Mouse (Mus musculus): ENCODE results near the gene Siglece.
"Not testable (repeated sequence)": the region's sequence is repeated elsewhere in the genome, so short reads cannot be mapped to it uniquely, and the experiment has no call there.

The Siglece gene

GRCm38 (mm10) chr7:43660002-43660401 is at the start of gene Siglece:
TSS of gene Siglece (minus strand) at chr7:43660161.
- no peak for DNase-seq (ENCODE audit: low spot score)

- DNase-seq (ENCODE audit: low spot score) = no peak
Measured at GRCm38 (mm10) chr7:43690118-43690517, 30.2 kb upstream of the Siglece start, which contains the start of gene Klk14. TSS of gene Klk14 (plus strand) at chr7:43690418.

GRCm38 (mm10) chr7:43685088-43685487 is 25.1 kb upstream of the Siglece start:
- DNase-seq (ENCODE audit: low spot score) = no peak

GRCm38 (mm10) chr7:43682511-43682910 is 22.6 kb upstream of the Siglece start:
- not testable (repeated sequence) for DNase-seq (ENCODE audit: low spot score)

GRCm38 (mm10) chr7:43680960-43681359 is 21.0 kb upstream of the Siglece start:
- peak; percentile 38 for DNase-seq (ENCODE audit: low spot score)

- DNase-seq (ENCODE audit: low spot score) = no peak
Measured at GRCm38 (mm10) chr7:43678517-43678916, 18.6 kb upstream of the Siglece start.

GRCm38 (mm10) chr7:43675091-43675490 is 15.1 kb upstream of the Siglece start:
- peak; percentile 9 for DNase-seq (ENCODE audit: low spot score)

GRCm38 (mm10) chr7:43672581-43673260 is 12.8 kb upstream of the Siglece start:
- DNase-seq (ENCODE audit: low spot score) = no peak

GRCm38 (mm10) chr7:43671809-43672580 is 12.0 kb upstream of the Siglece start, which contains the start of gene Ctu1:
TSS of gene Ctu1 (plus strand) at chr7:43672016.
- peak; percentile 91 for DNase-seq (ENCODE audit: low spot score)

- no peak for DNase-seq (ENCODE audit: low spot score)
Measured at GRCm38 (mm10) chr7:43671064-43671808, 11.3 kb upstream of the Siglece start.

- no peak for DNase-seq (ENCODE audit: low spot score)
Measured at GRCm38 (mm10) chr7:43668582-43668981, 8.6 kb upstream of the Siglece start.

- not testable (repeated sequence) for DNase-seq (ENCODE audit: low spot score)
Measured at GRCm38 (mm10) chr7:43667221-43667620, 7.3 kb upstream of the Siglece start.

- DNase-seq (ENCODE audit: low spot score) = no peak
Measured at GRCm38 (mm10) chr7:43662804-43663203, 2.8 kb upstream of the Siglece start.

- no peak for DNase-seq (ENCODE audit: low spot score)
Measured at GRCm38 (mm10) chr7:43656232-43656631, 3.7 kb downstream of the Siglece start.

GRCm38 (mm10) chr7:43654519-43654918 is 5.4 kb downstream of the Siglece start:
- DNase-seq (ENCODE audit: low spot score) = no peak

GRCm38 (mm10) chr7:43652683-43653082 is 7.3 kb downstream of the Siglece start:
- no peak for DNase-seq (ENCODE audit: low spot score)

- DNase-seq (ENCODE audit: low spot score) = no peak
Measured at GRCm38 (mm10) chr7:43643046-43643652, 16.8 kb downstream of the Siglece start.

- no peak for DNase-seq (ENCODE audit: low spot score)
Measured at GRCm38 (mm10) chr7:43642587-43642986, 17.4 kb downstream of the Siglece start.

- no peak for DNase-seq (ENCODE audit: low spot score)
Measured at GRCm38 (mm10) chr7:43637118-43637517, 22.8 kb downstream of the Siglece start.

- DNase-seq (ENCODE audit: low spot score) = no peak
Measured at GRCm38 (mm10) chr7:43636194-43636593, 23.8 kb downstream of the Siglece start.

GRCm38 (mm10) chr7:43634500-43634899 is 25.5 kb downstream of the Siglece start, which contains the start of gene Ceacam18:
TSS of gene Ceacam18 (plus strand) at chr7:43634707.
- DNase-seq (ENCODE audit: low spot score) = no peak

- DNase-seq (ENCODE audit: low spot score) = no peak
Measured at GRCm38 (mm10) chr7:43633940-43634339, 26.0 kb downstream of the Siglece start.
